Mouse (Mus musculus): ENCODE results near the gene Ptprs. TPM values are rescaled to one million over a fixed set of nuclear protein-coding genes. Genes with fewer than 3 reads are reported as not detected.

Gene Ptprs
- polyA plus RNA-seq, 1 experiment = 63.4 TPM

GRCm38 (mm10) chr17:56490438-56491152 lies 14.3 kb upstream of the Ptprs start:
- no peaks in the 10 kb centered on the region for H3K27me3 ChIP-seq (ENCODE audit: control insufficient read depth, insufficient read depth, low read length)
- no peaks in the 10 kb centered on the region for H3K36me3 ChIP-seq (ENCODE audit: control insufficient read depth, insufficient read depth, low read length)
- peaks cover 18% of the 10 kb centered on the region for H3K4me1 ChIP-seq (ENCODE audit: control insufficient read depth, insufficient read depth, low read length)
- H3K4me3 ChIP-seq (ENCODE audit: control insufficient read depth, low read depth, low read length) = no peak overlapping the region
- H3K27ac ChIP-seq (ENCODE audit: control insufficient read depth, insufficient read depth, low read depth, low read length) = no peak overlapping the region
- TF ChIP-seq CTCF (IDR thresholded peaks at IDR 0.05; ENCODE audit: control insufficient read depth, insufficient read depth, insufficient replicate concordance, low read depth, low read length) (no peak), POLR2A (IDR thresholded peaks at IDR 0.05; ENCODE audit: control insufficient read depth, low read depth, low read length) (no peak)

- H3K27ac ChIP-seq (ENCODE audit: control insufficient read depth, insufficient read depth, low read depth, low read length) = peak overlapping the region; percentile 65
- H3K4me3 ChIP-seq (ENCODE audit: control insufficient read depth, low read depth, low read length) = peak overlapping the region; percentile 86
- no peaks in the 10 kb centered on the region for H3K27me3 ChIP-seq (ENCODE audit: control insufficient read depth, insufficient read depth, low read length)
- H3K4me1 ChIP-seq (ENCODE audit: control insufficient read depth, insufficient read depth, low read length) = peaks cover 18% of the 10 kb centered on the region
- no peak for TF ChIP-seq CTCF (IDR thresholded peaks at IDR 0.05; ENCODE audit: control insufficient read depth, insufficient read depth, insufficient replicate concordance, low read depth, low read length)
- H3K36me3 ChIP-seq (ENCODE audit: control insufficient read depth, insufficient read depth, low read length) = no peaks in the 10 kb centered on the region
Observed at GRCm38 (mm10) chr17:56488028-56488427, 11.7 kb upstream of the Ptprs start.

GRCm38 (mm10) chr17:56487441-56487888 lies 11.2 kb upstream of the Ptprs start:
- H3K27me3 ChIP-seq (ENCODE audit: control insufficient read depth, insufficient read depth, low read length) = no peaks in the 10 kb centered on the region
- H3K27ac ChIP-seq (ENCODE audit: control insufficient read depth, insufficient read depth, low read depth, low read length) = peak overlapping the region; percentile 65; the same call in 1 of the 2 replicates
- TF ChIP-seq POLR2A (IDR thresholded peaks at IDR 0.05; ENCODE audit: control insufficient read depth, low read depth, low read length) (no peak), CTCF (IDR thresholded peaks at IDR 0.05; ENCODE audit: control insufficient read depth, insufficient read depth, insufficient replicate concordance, low read depth, low read length) (peak; percentile 35; the same call in 1 of the 2 replicates)
- peaks cover 18% of the 10 kb centered on the region for H3K4me1 ChIP-seq (ENCODE audit: control insufficient read depth, insufficient read depth, low read length)
- no peaks in the 10 kb centered on the region for H3K36me3 ChIP-seq (ENCODE audit: control insufficient read depth, insufficient read depth, low read length)
- peak overlapping the region; percentile 86 for H3K4me3 ChIP-seq (ENCODE audit: control insufficient read depth, low read depth, low read length)

GRCm38 (mm10) chr17:56485926-56486325 lies 9.6 kb upstream of the Ptprs start:
- TF ChIP-seq CTCF (IDR thresholded peaks at IDR 0.05; ENCODE audit: control insufficient read depth, insufficient read depth, insufficient replicate concordance, low read depth, low read length) (no peak), POLR2A (IDR thresholded peaks at IDR 0.05; ENCODE audit: control insufficient read depth, low read depth, low read length) (no peak)
- Histone ChIP-seq H3K27ac (ENCODE audit: control insufficient read depth, insufficient read depth, low read depth, low read length) (no peak overlapping the region), H3K4me1 (ENCODE audit: control insufficient read depth, insufficient read depth, low read length) (peaks cover 18% of the 10 kb centered on the region), H3K4me3 (ENCODE audit: control insufficient read depth, low read depth, low read length) (no peak overlapping the region), H3K27me3 (ENCODE audit: control insufficient read depth, insufficient read depth, low read length) (no peaks in the 10 kb centered on the region), H3K36me3 (ENCODE audit: control insufficient read depth, insufficient read depth, low read length) (no peaks in the 10 kb centered on the region)

GRCm38 (mm10) chr17:56485118-56485517 lies 8.8 kb upstream of the Ptprs start:
- Histone ChIP-seq H3K36me3 (ENCODE audit: control insufficient read depth, insufficient read depth, low read length) (no peaks in the 10 kb centered on the region), H3K27me3 (ENCODE audit: control insufficient read depth, insufficient read depth, low read length) (no peaks in the 10 kb centered on the region), H3K4me3 (ENCODE audit: control insufficient read depth, low read depth, low read length) (no peak overlapping the region), H3K27ac (ENCODE audit: control insufficient read depth, insufficient read depth, low read depth, low read length) (no peak overlapping the region), H3K4me1 (ENCODE audit: control insufficient read depth, insufficient read depth, low read length) (peaks cover 18% of the 10 kb centered on the region)
- TF ChIP-seq CTCF (IDR thresholded peaks at IDR 0.05; ENCODE audit: control insufficient read depth, insufficient read depth, insufficient replicate concordance, low read depth, low read length) (no peak), POLR2A (IDR thresholded peaks at IDR 0.05; ENCODE audit: control insufficient read depth, low read depth, low read length) (no peak)

- Histone ChIP-seq H3K27me3 (ENCODE audit: control insufficient read depth, insufficient read depth, low read length) (no peaks in the 10 kb centered on the region), H3K36me3 (ENCODE audit: control insufficient read depth, insufficient read depth, low read length) (no peaks in the 10 kb centered on the region), H3K27ac (ENCODE audit: control insufficient read depth, insufficient read depth, low read depth, low read length) (no peak overlapping the region), H3K4me3 (ENCODE audit: control insufficient read depth, low read depth, low read length) (no peak overlapping the region), H3K4me1 (ENCODE audit: control insufficient read depth, insufficient read depth, low read length) (peaks cover 13% of the 10 kb centered on the region)
- TF ChIP-seq POLR2A (IDR thresholded peaks at IDR 0.05; ENCODE audit: control insufficient read depth, low read depth, low read length) (no peak), CTCF (IDR thresholded peaks at IDR 0.05; ENCODE audit: control insufficient read depth, insufficient read depth, insufficient replicate concordance, low read depth, low read length) (no peak)
Observed at GRCm38 (mm10) chr17:56482671-56483070, 6.4 kb upstream of the Ptprs start.

GRCm38 (mm10) chr17:56479358-56479757 lies 3.1 kb upstream of the Ptprs start:
- TF ChIP-seq CTCF (IDR thresholded peaks at IDR 0.05; ENCODE audit: control insufficient read depth, insufficient read depth, insufficient replicate concordance, low read depth, low read length) (peak; percentile 95; the same call in 1 of the 2 replicates), POLR2A (IDR thresholded peaks at IDR 0.05; ENCODE audit: control insufficient read depth, low read depth, low read length) (no peak)
- no peak overlapping the region for H3K27ac ChIP-seq (ENCODE audit: control insufficient read depth, insufficient read depth, low read depth, low read length)
- no peaks in the 10 kb centered on the region for H3K36me3 ChIP-seq (ENCODE audit: control insufficient read depth, insufficient read depth, low read length)
- no peaks in the 10 kb centered on the region; the same call in 1 of the 2 replicates for H3K27me3 ChIP-seq (ENCODE audit: control insufficient read depth, insufficient read depth, low read length)
- no peak overlapping the region for H3K4me3 ChIP-seq (ENCODE audit: control insufficient read depth, low read depth, low read length)
- H3K4me1 ChIP-seq (ENCODE audit: control insufficient read depth, insufficient read depth, low read length) = peaks cover 38% of the 10 kb centered on the region
